Mouse (Mus musculus) effector memory CD4-positive, alpha-beta T cell, adult 5 months (primary cell): ENCODE data around the gene Lgi2. TPM values are rescaled to one million over a fixed set of nuclear protein-coding genes. Genes with fewer than 3 reads are reported as not detected.

Source experiments
- polyA plus RNA-seq: library from polyadenylated mRNA; unstranded; fragments of 100-300 nt; shearing (Covaris generic); gene quantifications from one replicate; pipeline ENCODE4 v1.2.1, GENCODE M21; 2017

Gene Lgi2
- polyA plus RNA-seq, result not detected

DNA sequence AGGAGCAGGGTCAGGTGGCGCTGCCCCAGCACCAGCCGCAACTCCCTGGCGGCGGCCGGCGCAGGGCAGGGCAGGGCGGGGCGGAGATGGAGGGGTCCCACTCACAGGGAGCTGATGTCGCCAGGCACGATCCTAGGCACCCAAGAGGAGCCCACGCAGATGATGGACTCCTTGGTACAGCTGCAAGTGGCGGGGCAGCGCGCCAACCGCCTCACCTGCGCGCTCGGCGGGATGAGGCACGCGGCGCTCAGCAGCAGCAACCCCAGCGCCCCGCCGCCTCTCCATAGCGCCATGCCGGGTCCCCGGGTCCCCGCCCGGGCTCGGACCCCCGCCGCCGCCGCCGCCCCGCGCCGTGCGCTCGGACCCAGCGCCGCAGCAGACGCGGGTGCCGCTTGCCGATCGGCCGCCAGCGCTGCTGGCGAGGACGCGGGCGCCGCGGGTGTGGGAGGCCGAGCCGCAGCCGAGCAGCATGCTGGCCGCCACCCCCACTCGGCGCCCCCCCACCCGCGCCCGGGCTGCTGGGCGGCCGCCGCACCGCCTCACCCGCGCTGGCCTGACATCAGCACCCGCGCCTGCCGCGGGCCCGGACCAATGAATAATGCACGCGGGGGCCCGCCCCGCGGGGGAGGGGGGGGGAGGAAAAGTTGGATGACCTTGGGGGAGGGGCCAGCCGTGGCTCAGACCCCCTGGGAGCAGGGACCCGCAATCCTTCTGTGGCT is at the start of gene Lgi2:
TSS of gene Lgi2 (minus strand) at position 650 of the 719 bp plus-strand sequence.

Other genes with a start within 250 kb of the Lgi2 start
- 0.10 TPM for gene Sod3, start 202.7 kb downstream of the Lgi2 start, polyA plus RNA-seq
- not detected for gene Ccdc149, start 94.9 kb downstream of the Lgi2 start, polyA plus RNA-seq
- 9.2 TPM for gene Sepsecs, start 103.2 kb upstream of the Lgi2 start, polyA plus RNA-seq
- gene Pi4k2b, start 175.1 kb upstream of the Lgi2 start, polyA plus RNA-seq, result 7.7 TPM
- 14.8 TPM for gene Zcchc4, start 208.9 kb upstream of the Lgi2 start, polyA plus RNA-seq